Mouse (Mus musculus) heart, postnatal 0 days (tissue): ENCODE measurements around the gene Glyr1.

ENCODE experiments used
- CTCF ChIP-seq: IDR thresholded peaks from 2 replicates; pipeline ENCODE4 v1.5.1; 2016; ENCODE audit warnings: antibody characterized with exemption, control low read depth, low read depth
- EP300 ChIP-seq: IDR thresholded peaks from 2 replicates; pipeline ENCODE4 v1.6.1; 2016; ENCODE audit warnings: antibody characterized with exemption, low read depth

GRCm38 (mm10) chr16:5029847-5030246 is 19.8 kb downstream of the Glyr1 start:
- TF ChIP-seq CTCF (no peak), EP300 (no peak)
